Mouse (Mus musculus) liver, adult 2 months (tissue): ENCODE measurements around the gene Acacb. TPM values are rescaled to one million over a fixed set of nuclear protein-coding genes. Genes with fewer than 3 reads are reported as not detected.

ENCODE experiments used
- DNase-seq: peaks from one replicate; pipeline ENCODE4 v3.0.0-alpha.2; 2011; ENCODE audit warnings: low read depth, low spot score; ENCODE audit errors: extremely low read depth
- H3K27ac ChIP-seq: fragments of 200-500 bp; replicated peaks from 2 replicates; pipeline ENCODE4 v1.5.1; 2012; ENCODE audit warnings: low read depth, mild to moderate bottlenecking, control low read depth, inconsistent platforms, low read length; ENCODE audit not compliant: insufficient read depth
- H3K27me3 ChIP-seq: fragments of 200-500 bp; 2 replicates; pipeline ENCODE4 v1.6.1; 2012; ENCODE audit warnings: mild to moderate bottlenecking, moderate library complexity, low read length, inconsistent platforms; ENCODE audit not compliant: control insufficient read depth, insufficient read depth
- H3K36me3 ChIP-seq: fragments of 200-500 bp; 2 replicates; pipeline ENCODE4 v1.6.1; 2012; ENCODE audit warnings: low read length, inconsistent platforms; ENCODE audit not compliant: control insufficient read depth, insufficient read depth
- H3K4me1 ChIP-seq: fragments of 200-500 bp; 2 replicates; pipeline ENCODE4 v1.6.1; 2011; ENCODE audit warnings: low read length; ENCODE audit not compliant: control insufficient read depth, insufficient read depth
- H3K4me3 ChIP-seq: fragments of 200-500 bp; 2 replicates; pipeline ENCODE4 v1.5.1; 2011; ENCODE audit warnings: low read depth, mild to moderate bottlenecking, control low read depth, low read length, moderate library complexity; ENCODE audit not compliant: insufficient read depth
- H3K79me2 ChIP-seq: fragments of 200-500 bp; 2 replicates; pipeline ENCODE4 v1.6.1; 2012; ENCODE audit warnings: inconsistent platforms, mild to moderate bottlenecking, low read length, moderate library complexity; ENCODE audit not compliant: control insufficient read depth, insufficient read depth
- H3K9ac ChIP-seq: fragments of 200-500 bp; 2 replicates; pipeline ENCODE4 v1.6.1; 2012; ENCODE audit warnings: low read depth, mild to moderate bottlenecking, control low read depth, inconsistent platforms, low read length
- CTCF ChIP-seq: fragments of 200-500 bp; IDR thresholded peaks from 2 replicates; pipeline ENCODE4 v1.5.1; 2011; ENCODE audit warnings: low read depth, low read length, control low read depth
- POLR2A ChIP-seq: fragments of 200-500 bp; IDR thresholded peaks from 2 replicates; pipeline ENCODE4 v1.6.1; 2011; ENCODE audit warnings: low read length, control low read depth; ENCODE audit not compliant: insufficient read depth; ENCODE audit errors: extremely low read depth
- WGBS: fragments of 180-500 bp; shearing (Covaris S2); methylation state at CpG from one replicate; pipeline ENCODE4 v1.1.7; 2018; 5-methylcytosine and 5-hydroxymethylcytosine counted together
- polyA plus RNA-seq: library from polyadenylated mRNA; depleted of rRNA; stranded (reverse); fragments of >200 nt; gene quantifications from 2 replicates; pipeline ENCODE4 v1.2.3, GENCODE M21; 2012
- total RNA-seq: library from RNA; depleted of rRNA; stranded (reverse); fragments of >200 nt; gene quantifications from 2 replicates; pipeline ENCODE4 v1.2.3, GENCODE M21; 2014

Gene Acacb
- total and polyA plus RNA-seq, 2 experiments, result 39.4 to 45.8 TPM

- WGBS, result 80% methylated on average over 2 of the region's 2 CpGs
- Histone ChIP-seq H3K9ac (no peak overlapping the region), H3K27ac (no peak overlapping the region), H3K4me3 (no peak overlapping the region), H3K36me3 (peaks cover 43% of the 10 kb centered on the region), H3K27me3 (no peaks in the 10 kb centered on the region), H3K79me2 (peaks cover 7% of the 10 kb centered on the region; the same call in 1 of the 2 replicates), H3K4me1 (no peaks in the 10 kb centered on the region)
- no peak for DNase-seq
- TF ChIP-seq CTCF (no peak), POLR2A (no peak)
Observed at GRCm38 (mm10) chr5:114187108-114187507, 40.8 kb downstream of the Acacb start.

GRCm38 (mm10) chr5:114188900-114189464 is 42.6 kb downstream of the Acacb start:
- Histone ChIP-seq H3K4me3 (no peak overlapping the region), H3K79me2 (no peaks in the 10 kb centered on the region), H3K4me1 (no peaks in the 10 kb centered on the region), H3K36me3 (peaks cover 47% of the 10 kb centered on the region), H3K27ac (no peak overlapping the region), H3K27me3 (no peaks in the 10 kb centered on the region), H3K9ac (no peak overlapping the region)
- no peak for DNase-seq
- WGBS, result 76% methylated on average over 12 of the region's 12 CpGs
- TF ChIP-seq POLR2A (no peak), CTCF (peak; percentile 50)

GRCm38 (mm10) chr5:114194161-114194560 is 47.8 kb downstream of the Acacb start:
- H3K4me1 ChIP-seq, result no peaks in the 10 kb centered on the region

GRCm38 (mm10) chr5:114199116-114199777 is 52.9 kb downstream of the Acacb start:
- Histone ChIP-seq H3K27me3 (no peaks in the 10 kb centered on the region), H3K27ac (no peak overlapping the region), H3K9ac (no peak overlapping the region), H3K79me2 (no peaks in the 10 kb centered on the region), H3K4me3 (no peak overlapping the region), H3K36me3 (peaks cover 51% of the 10 kb centered on the region; the same call in 1 of the 2 replicates), H3K4me1 (no peaks in the 10 kb centered on the region)
- TF ChIP-seq POLR2A (no peak), CTCF (no peak)
- no peak for DNase-seq
- WGBS, result 64% methylated on average over 13 of the region's 13 CpGs

More at GRCm38 (mm10) chr5:114194161-114194560, 47.8 kb downstream of the Acacb start:
- Histone ChIP-seq H3K4me3 (no peak overlapping the region), H3K36me3 (peaks cover 62% of the 10 kb centered on the region), H3K27me3 (no peaks in the 10 kb centered on the region), H3K9ac (no peak overlapping the region), H3K79me2 (no peaks in the 10 kb centered on the region), H3K27ac (no peak overlapping the region)
- no peak for DNase-seq
- WGBS, result 88% methylated on average over 11 of the region's 11 CpGs
- TF ChIP-seq CTCF, result no peak
- TF ChIP-seq POLR2A, result no peak

GRCm38 (mm10) chr5:114206158-114206557 is 59.8 kb downstream of the Acacb start:
- no peaks in the 10 kb centered on the region for H3K27me3 ChIP-seq
- H3K27ac ChIP-seq, result no peak overlapping the region
- no peaks in the 10 kb centered on the region for H3K79me2 ChIP-seq
- H3K9ac ChIP-seq, result no peak overlapping the region
- H3K4me1 ChIP-seq, result no peaks in the 10 kb centered on the region
- no peak for DNase-seq
- WGBS, result 93% methylated on average over 2 of the region's 2 CpGs
- peaks cover 35% of the 10 kb centered on the region; the same call in 1 of the 2 replicates for H3K36me3 ChIP-seq
- TF ChIP-seq POLR2A, result no peak
- H3K4me3 ChIP-seq, result no peak overlapping the region

- peaks cover 47% of the 10 kb centered on the region for H3K36me3 ChIP-seq
- TF ChIP-seq CTCF, result no peak
- TF ChIP-seq POLR2A, result no peak
- DNase-seq, result no peak
- H3K27ac ChIP-seq, result no peak overlapping the region
- no peak overlapping the region for H3K4me3 ChIP-seq
- no peaks in the 10 kb centered on the region for H3K4me1 ChIP-seq
- 72% methylated on average over 10 of the region's 10 CpGs for WGBS
- H3K27me3 ChIP-seq, result no peaks in the 10 kb centered on the region
- no peaks in the 10 kb centered on the region for H3K79me2 ChIP-seq
- no peak overlapping the region for H3K9ac ChIP-seq
Observed at GRCm38 (mm10) chr5:114213183-114213582, 66.8 kb downstream of the Acacb start.
